Mouse (Mus musculus): ENCODE results near the gene Fntb. TPM values are rescaled to one million over a fixed set of nuclear protein-coding genes. Genes with fewer than 3 reads are reported as not detected.

Fntb gene
- polyA plus RNA-seq, 1 experiment from 2014 or later, result 45.9 TPM

Other genes with a start within 250 kb of the Fntb start
- 4.5 and 5.1 TPM in 2 replicates for gene Plekhg3, start 234.7 kb upstream of the Fntb start, polyA plus RNA-seq (2016; fragmentation: Nextera tagmentation; extraction: Ambion mirVana)
- 1.6 and 1.8 TPM in 2 replicates for gene Sptb, start 55.0 kb upstream of the Fntb start, polyA plus RNA-seq (2016; fragmentation: Nextera tagmentation; extraction: Ambion mirVana)
- gene Churc1, start 51 bp upstream of the Fntb start, polyA plus RNA-seq (2016; fragmentation: Nextera tagmentation; extraction: Ambion mirVana), result 78.9 and 87.6 TPM in 2 replicates
- gene Gpx2, start 30.0 kb downstream of the Fntb start, polyA plus RNA-seq (2016; fragmentation: Nextera tagmentation; extraction: Ambion mirVana), result 1.1 and 2.0 TPM in 2 replicates
- gene Rab15, start 57.3 kb downstream of the Fntb start, polyA plus RNA-seq (2016; fragmentation: Nextera tagmentation; extraction: Ambion mirVana), result 25.5 and 26.6 TPM in 2 replicates
- gene Max, start 196.6 kb downstream of the Fntb start, polyA plus RNA-seq (2016; fragmentation: Nextera tagmentation; extraction: Ambion mirVana), result 13.1 and 14.1 TPM in 2 replicates